Mouse (Mus musculus) Muller cell, postnatal 12 days (primary cell): Measurements from ENCODE around the gene Fbxo11.
A peak's percentile ranks its signal among the peaks of the same experiment; 100 is the strongest.
"Not testable (repeated sequence)": the region's sequence is repeated elsewhere in the genome, so short reads cannot be mapped to it uniquely, and the experiment has no call there.

Experiments used
- DNase-seq: peaks from one replicate; pipeline ENCODE4 v3.0.0-alpha.2; 2015; ENCODE audit errors: inconsistent ontology term

Fbxo11 gene

DNA sequence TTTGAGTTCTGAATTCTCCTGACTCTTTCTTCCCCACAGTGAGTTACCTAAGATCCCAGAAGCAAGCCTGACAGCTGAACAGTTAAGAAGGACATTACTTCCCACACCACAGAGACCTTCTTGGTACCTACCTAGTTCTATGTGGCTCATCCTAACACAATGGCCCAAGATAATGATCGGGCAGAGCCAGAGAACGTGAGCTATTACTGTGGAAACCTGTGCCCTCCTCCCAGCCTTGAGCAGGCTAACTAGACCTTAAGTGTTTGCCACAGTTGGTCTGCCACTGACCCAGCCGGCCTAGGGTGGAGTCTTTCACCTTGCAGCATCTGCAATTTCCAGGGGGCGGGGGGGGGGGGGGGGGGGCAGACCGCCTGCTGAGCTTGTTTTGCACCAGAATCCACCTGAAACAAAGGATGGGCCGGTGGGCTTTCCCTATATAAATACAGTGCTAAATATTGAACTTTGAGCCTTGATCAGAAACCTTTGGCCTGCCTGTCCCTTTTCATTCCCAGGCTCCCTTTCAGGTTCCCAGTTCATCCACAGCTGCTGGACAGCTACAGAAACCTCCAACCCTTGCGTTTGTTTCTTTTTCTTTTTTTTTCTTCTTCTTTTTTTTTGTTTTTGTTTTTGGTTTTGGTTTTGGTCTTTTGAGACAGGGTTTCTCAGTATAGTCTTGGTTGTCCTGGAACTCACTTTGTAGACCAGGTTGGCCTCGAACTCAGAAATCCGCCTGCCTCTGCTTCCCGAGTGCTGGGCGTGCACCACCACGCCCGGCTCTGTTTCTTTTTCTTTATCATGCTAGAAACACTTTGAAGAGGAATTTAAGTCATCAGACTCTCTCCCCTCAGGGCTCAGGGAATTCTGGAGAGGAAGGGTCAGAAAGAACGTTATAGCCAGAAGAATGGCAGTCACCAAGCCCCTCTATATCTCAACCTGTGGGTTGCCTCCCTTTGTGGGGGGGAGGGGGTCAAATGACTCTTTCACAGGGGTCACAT lies 101.7 kb downstream of the Fbxo11 start:
- no peak for DNase-seq

DNA sequence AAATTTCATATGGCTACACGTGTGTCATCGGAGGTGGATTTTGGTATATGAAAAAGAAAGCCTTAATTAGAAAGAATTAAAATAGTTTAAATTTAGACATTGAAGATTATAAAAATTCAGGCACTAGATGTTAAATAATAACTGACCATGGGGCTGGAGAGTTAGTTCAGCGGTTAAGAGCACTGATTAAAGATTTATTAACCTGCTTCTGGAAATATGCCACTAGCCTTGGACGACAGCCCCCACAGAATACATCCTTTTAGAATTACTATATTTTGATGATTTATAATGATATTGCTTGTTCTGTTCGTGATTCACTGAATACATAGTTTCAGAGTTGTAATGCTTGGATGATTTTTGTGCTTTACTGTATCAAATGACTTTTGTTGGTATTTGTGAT lies 105.2 kb downstream of the Fbxo11 start:
- DNase-seq: not testable (repeated sequence)

DNA sequence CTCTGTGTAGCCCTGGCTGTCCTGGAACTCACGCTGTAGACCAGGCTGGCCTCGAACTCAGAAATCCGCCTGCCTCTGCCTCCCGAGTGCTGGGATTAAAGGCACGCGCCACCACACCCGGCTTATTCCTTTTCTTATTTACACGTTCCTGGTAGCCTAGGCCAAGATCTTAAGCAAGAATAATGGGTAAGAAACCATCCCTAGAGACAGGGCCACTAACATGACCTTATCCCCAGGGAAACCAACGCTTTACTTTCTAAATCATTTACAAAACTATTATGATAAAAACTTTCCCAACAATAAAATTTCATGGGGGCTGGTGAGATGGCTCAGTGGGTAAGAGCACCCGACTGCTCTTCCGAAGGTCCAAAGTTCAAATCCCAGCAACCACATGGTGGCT lies 105.7 kb downstream of the Fbxo11 start:
- not testable (repeated sequence) for DNase-seq

DNA sequence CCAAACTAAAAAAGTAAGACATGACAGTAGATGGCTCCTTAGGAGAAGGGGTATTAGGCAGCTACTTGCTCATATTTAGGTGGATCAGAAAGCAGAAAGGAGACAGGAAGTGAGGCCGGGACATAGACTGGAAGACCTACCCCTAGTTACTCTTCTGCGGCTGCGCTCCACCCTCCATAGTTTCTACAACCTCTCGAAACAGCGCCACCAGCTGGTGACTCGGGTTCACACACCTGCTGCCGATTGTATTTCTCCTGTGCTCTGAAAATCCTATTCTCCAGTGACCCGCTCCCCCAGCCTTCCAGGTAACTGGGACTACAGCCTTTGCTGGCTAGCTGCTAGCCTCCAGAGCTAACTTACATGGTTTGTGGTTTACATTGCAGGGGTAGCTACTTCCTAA lies 106.8 kb downstream of the Fbxo11 start:
- no peak for DNase-seq

- DNase-seq: no peak
These were observed 107.8 kb downstream of the Fbxo11 start for GRCm38 (mm10) chr17:87957096-87957840.

- DNase-seq: not testable (repeated sequence)
These were observed 110.4 kb downstream of the Fbxo11 start for GRCm38 (mm10) chr17:87954618-87955124.

DNA sequence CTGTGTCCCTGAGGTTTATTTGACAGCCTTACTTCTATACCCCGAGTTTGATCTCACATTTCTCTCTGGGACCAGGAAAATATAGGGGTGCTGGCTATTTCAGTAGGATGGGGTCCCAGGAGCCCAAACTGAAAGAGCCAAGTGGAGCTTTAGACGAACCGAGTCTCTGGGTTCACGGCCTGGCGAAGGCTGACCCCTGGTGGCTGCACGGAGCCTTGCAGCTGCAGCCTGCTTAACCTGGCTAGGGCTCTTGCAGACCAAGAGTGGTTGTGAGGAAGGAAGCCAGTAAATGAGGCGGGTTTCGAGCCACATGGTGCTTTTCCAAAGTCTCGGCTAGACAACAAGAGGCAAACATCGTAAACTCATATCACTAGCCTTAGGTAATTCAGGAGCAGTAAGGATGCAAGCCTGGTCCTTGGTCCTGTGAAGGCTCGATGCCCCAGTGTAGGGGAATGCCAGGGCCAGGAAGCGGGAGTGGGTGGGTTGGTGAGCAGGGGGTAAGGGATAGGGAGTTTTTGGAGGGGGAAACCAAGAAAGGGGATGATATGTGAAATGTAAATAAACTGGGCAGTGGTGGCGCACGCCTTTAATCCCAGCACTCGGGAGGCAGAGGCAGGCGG lies 116.0 kb downstream of the Fbxo11 start:
- peak; percentile 61 for DNase-seq
